Mouse (Mus musculus) erythroid progenitor cell, adult 5-6 weeks (primary cell): ENCODE results near the gene Uts2b. TPM values are rescaled to one million over a fixed set of nuclear protein-coding genes. Genes with fewer than 3 reads are reported as not detected.
"Not testable (repeated sequence)": the region's sequence is repeated elsewhere in the genome, so short reads cannot be mapped to it uniquely, and the experiment has no call there.

Source experiments
- ATAC-seq: replicated peaks from 2 replicates; pipeline ENCODE4 v1.8.0; 2016; ENCODE audit warnings: moderate number of reproducible peaks, mild to moderate bottlenecking, moderate TSS enrichment, inconsistent platforms; ENCODE audit not compliant: poor library complexity, low FRiP score, severe bottlenecking
- total RNA-seq, 2 experiments: library from RNA; stranded (forward) in 1 of 2; stranded (reverse) in 1 of 2; fragments of 150-400 nt in 1 of 2; fragments of 186-747, 209-891 nt in 1 of 2; gene quantifications; 2 replicates each; pipeline versions ENCODE4 v1.2.3 to v1.2.4; 2015 to 2017; ENCODE audit warnings: low replicate concordance in 2 of 2

Uts2b gene
- total RNA-seq, 2 experiments from 2014 or later, result not detected

- no peak for ATAC-seq
Observed at GRCm38 (mm10) chr16:27382217-27382616, 12.2 kb upstream of the Uts2b start.

GRCm38 (mm10) chr16:27376556-27376955 is 6.5 kb upstream of the Uts2b start:
- no peak for ATAC-seq

DNA sequence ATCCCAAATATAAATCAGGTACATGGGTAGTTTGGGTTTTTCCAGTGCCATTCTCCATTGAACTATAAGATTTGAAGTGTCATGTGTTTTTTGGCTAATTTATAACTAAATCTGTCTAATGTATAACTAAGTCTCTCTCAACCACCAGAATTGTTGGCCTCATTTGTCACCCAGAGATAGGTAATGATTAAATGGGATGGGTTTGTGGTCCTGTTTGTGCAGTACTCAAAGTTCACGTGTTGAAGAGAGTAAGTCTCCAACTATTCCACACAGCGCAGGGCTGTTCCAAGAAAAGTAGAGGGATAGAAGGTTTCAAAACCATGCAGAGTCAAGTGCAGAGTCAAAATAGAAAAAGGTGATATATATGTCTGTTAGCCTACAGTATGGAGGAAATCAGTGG is 5.3 kb upstream of the Uts2b start:
- ATAC-seq, result no peak

- no peak for ATAC-seq
Observed at GRCm38 (mm10) chr16:27374139-27374538, 4.1 kb upstream of the Uts2b start.

- no peak for ATAC-seq
Observed at GRCm38 (mm10) chr16:27370700-27371099, 661 bp upstream of the Uts2b start.

DNA sequence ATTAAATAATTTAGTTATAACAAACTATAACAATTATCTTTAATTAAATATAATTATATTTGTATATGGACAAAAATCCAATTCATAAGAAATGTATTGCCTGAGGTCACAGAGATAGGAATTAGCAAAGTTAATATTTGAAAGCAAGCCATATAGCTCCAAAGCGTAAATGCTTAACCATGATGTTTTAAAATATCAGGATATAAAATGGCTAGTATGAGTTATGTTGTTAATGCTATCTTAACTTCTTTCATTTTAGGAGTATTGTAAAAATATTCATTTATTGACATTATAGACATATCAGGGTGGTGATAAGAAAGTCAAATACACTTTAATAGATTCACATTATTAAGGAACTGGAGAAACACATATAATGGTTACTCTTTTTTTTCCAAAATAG is 10.0 kb downstream of the Uts2b start:
- no peak for ATAC-seq

- no peak for ATAC-seq
Observed at GRCm38 (mm10) chr16:27354464-27354863, 15.6 kb downstream of the Uts2b start.

DNA sequence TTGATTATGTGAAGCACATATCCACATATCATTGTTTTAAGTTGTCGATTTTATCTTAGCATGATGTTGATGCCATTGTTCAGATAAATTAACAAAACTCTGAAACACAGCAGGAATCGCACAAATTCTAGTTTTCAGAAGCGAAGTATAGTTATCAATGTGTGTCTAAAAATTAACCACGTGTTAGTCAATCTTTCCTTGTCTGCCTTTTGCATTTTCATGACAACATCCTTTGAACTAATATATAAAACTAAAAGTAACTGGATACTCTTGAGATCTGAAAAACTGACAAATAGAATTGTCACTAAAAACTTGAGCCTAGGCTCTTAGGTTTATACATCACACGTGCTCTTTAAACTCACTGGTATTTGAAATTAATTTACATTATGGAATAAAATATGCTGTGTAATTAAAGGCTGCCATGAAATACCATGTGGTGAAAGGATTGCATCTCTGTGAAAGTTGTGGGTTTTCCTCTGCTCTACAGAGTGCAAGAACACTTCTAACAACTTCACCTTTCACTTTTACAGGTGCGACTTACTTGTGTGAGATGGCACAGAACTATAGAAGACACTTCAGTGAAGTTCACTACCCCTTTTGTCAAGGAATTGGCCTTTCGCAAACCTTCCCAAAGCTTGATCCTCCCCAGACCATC is 20.0 kb downstream of the Uts2b start:
- ATAC-seq, result no peak

GRCm38 (mm10) chr16:27349235-27349634 is 20.8 kb downstream of the Uts2b start:
- ATAC-seq, result no peak

DNA sequence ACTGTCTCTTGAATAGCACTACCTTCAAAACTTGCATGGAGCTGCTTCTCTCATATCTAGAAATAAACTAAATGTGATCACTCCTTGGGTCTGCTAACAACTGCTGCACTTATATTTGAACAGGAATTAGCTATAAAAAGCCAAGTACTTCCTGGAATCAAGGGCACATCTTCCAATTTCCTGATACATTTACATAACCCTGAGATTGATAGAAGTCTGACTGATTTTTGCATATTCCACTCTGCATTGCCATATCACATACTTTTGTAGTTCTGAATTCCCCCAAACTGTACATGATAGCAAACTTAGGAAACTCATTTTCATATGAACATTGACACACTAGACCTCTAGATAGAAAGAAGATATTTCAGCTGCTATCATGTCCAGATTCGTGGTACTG is 21.7 kb downstream of the Uts2b start:
- ATAC-seq, result no peak

- no peak for ATAC-seq
Observed at GRCm38 (mm10) chr16:27347521-27347920, 22.5 kb downstream of the Uts2b start.

GRCm38 (mm10) chr16:27326463-27326862 is 43.6 kb downstream of the Uts2b start:
- no peak for ATAC-seq

- no peak for ATAC-seq
Observed at GRCm38 (mm10) chr16:27322047-27322446, 48.0 kb downstream of the Uts2b start.

GRCm38 (mm10) chr16:27319099-27319498 is 50.9 kb downstream of the Uts2b start:
- no peak for ATAC-seq

- ATAC-seq, result not testable (repeated sequence)
Observed at GRCm38 (mm10) chr16:27307189-27307588, 62.9 kb downstream of the Uts2b start, which contains the start of gene Ostn. Gene Ostn, plus strand, starts transcription at chr16:27307489.

Other genes with a start within 250 kb of the Uts2b start
- gene Ostn, start 62.8 kb downstream of the Uts2b start, total RNA-seq (2015; ENCODE audit: low replicate concordance), result not detected in 2 replicates
- gene Ostn, start 62.8 kb downstream of the Uts2b start, total RNA-seq (2017; ENCODE audit: low replicate concordance), result not detected in 2 replicates
- 19.8 and 37.3 TPM in 2 replicates for gene Ccdc50, start 18.6 kb upstream of the Uts2b start, total RNA-seq (2015; ENCODE audit: low replicate concordance)
- gene Ccdc50, start 18.6 kb upstream of the Uts2b start, total RNA-seq (2017; ENCODE audit: low replicate concordance), result 7.6 and 10.8 TPM in 2 replicates